Mouse (Mus musculus): Measurements from ENCODE around the gene Ip6k3. TPM values are rescaled to one million over a fixed set of nuclear protein-coding genes. Genes with fewer than 3 reads are reported as not detected.

Gene Ip6k3
- polyA plus RNA-seq, 2 experiments = 0.04 TPM; not detected in 1

- DNase-seq (ENCODE audit: low read depth in 3 of 3, low spot score in 3 of 3) (peak; percentile 88 to 91 (median 89)), ATAC-seq (ENCODE audit: insufficient read depth) (peak; percentile 92)
- no peaks in the 10 kb centered on the region for H3K27me3 ChIP-seq (ENCODE audit: control insufficient read depth, insufficient read depth, low read length)
- H3K4me2 ChIP-seq (ENCODE audit: low read depth) = peak within 1 kb of the TSS; percentile 92
- H3K36me3 ChIP-seq (replicated peaks; ENCODE audit: control insufficient read depth, insufficient read depth, low read depth) = no peaks in the 10 kb centered on the region; the same call in 1 of the 2 replicates
- H3K4me1 ChIP-seq (replicated peaks; ENCODE audit: control insufficient read depth in 2 of 2, insufficient read depth in 2 of 2, low read length in 1 of 2) = peaks cover 2 to 10% of the 10 kb centered on the region in 2 experiments
- peak within 1 kb of the TSS; percentile 70 for H3K27ac ChIP-seq
- peak within 1 kb of the TSS; percentile 85 for H3K4me3 ChIP-seq (ENCODE audit: insufficient read depth in 1 of 2, low read depth in 2 of 2, low read length in 2 of 2)
- WGBS (ENCODE audit: insufficient replicate concordance) = 3% methylated on average over 87 of the region's 97 CpGs
- H3K9ac ChIP-seq (replicated peaks) = peak within 1 kb of the TSS; percentile 93
- H3K9me3 ChIP-seq (ENCODE audit: control insufficient read depth, low read length) = no peaks in the 10 kb centered on the region
- no peak; the same call in 1 of the 2 replicates for TF ChIP-seq EP300 (IDR thresholded peaks at IDR 0.05; ENCODE audit: low read depth)
- TF ChIP-seq CTCF (IDR thresholded peaks at IDR 0.05; ENCODE audit: low read depth) = no peak
Measured at GRCm38 (mm10) chr17:27204075-27204909, 36.7 kb upstream of the Ip6k3 start, which contains the start of gene Lemd2. TSS of gene Lemd2 (minus strand) at chr17:27204469.

- peak in 1 of 3 experiments; percentile 20 for DNase-seq (ENCODE audit: low read depth in 3 of 3, low spot score in 3 of 3)
- peak overlapping the region; percentile 70 for H3K27ac ChIP-seq
- ATAC-seq (ENCODE audit: insufficient read depth) = peak; percentile 65
- H3K9ac ChIP-seq (replicated peaks) = peak overlapping the region; percentile 93
- under 1% methylated on average over 74 of the region's 74 CpGs for WGBS (ENCODE audit: insufficient replicate concordance)
- no peak for TF ChIP-seq CTCF (IDR thresholded peaks at IDR 0.05; ENCODE audit: low read depth)
- TF ChIP-seq EP300 (IDR thresholded peaks at IDR 0.05; ENCODE audit: low read depth) = no peak
- H3K9me3 ChIP-seq (ENCODE audit: control insufficient read depth, low read length) = no peaks in the 10 kb centered on the region
- peak overlapping the region; percentile 85 for H3K4me3 ChIP-seq (ENCODE audit: insufficient read depth in 1 of 2, low read depth in 2 of 2, low read length in 2 of 2)
- peaks cover 2 to 10% of the 10 kb centered on the region in 2 experiments for H3K4me1 ChIP-seq (replicated peaks; ENCODE audit: control insufficient read depth in 2 of 2, insufficient read depth in 2 of 2, low read length in 1 of 2)
- peaks cover 3% of the 10 kb centered on the region; the same call in 1 of the 2 replicates for H3K36me3 ChIP-seq (replicated peaks; ENCODE audit: control insufficient read depth, insufficient read depth, low read depth)
- peak overlapping the region; percentile 92 for H3K4me2 ChIP-seq (ENCODE audit: low read depth)
- no peaks in the 10 kb centered on the region for H3K27me3 ChIP-seq (ENCODE audit: control insufficient read depth, insufficient read depth, low read length)
Measured at GRCm38 (mm10) chr17:27203358-27204074, 35.9 kb upstream of the Ip6k3 start.

- no peaks in the 10 kb centered on the region for H3K27me3 ChIP-seq (ENCODE audit: control insufficient read depth, insufficient read depth, low read length)
- H3K4me2 ChIP-seq (ENCODE audit: low read depth) = peak overlapping the region; percentile 92
- H3K27ac ChIP-seq = no peak overlapping the region
- WGBS (ENCODE audit: insufficient replicate concordance) = 40% methylated on average over 14 of the region's 14 CpGs
- TF ChIP-seq CTCF (IDR thresholded peaks at IDR 0.05; ENCODE audit: low read depth) = no peak
- TF ChIP-seq EP300 (IDR thresholded peaks at IDR 0.05; ENCODE audit: low read depth) = no peak
- H3K4me1 ChIP-seq (replicated peaks; ENCODE audit: control insufficient read depth in 2 of 2, insufficient read depth in 2 of 2, low read length in 1 of 2) = peaks cover 2 to 10% of the 10 kb centered on the region in 2 experiments
- no peaks in the 10 kb centered on the region for H3K9me3 ChIP-seq (ENCODE audit: control insufficient read depth, low read length)
- DNase-seq (ENCODE audit: low read depth in 3 of 3, low spot score in 3 of 3) (no peak), ATAC-seq (ENCODE audit: insufficient read depth) (no peak)
- H3K4me3 ChIP-seq (ENCODE audit: insufficient read depth in 1 of 2, low read depth in 2 of 2, low read length in 2 of 2) = peak overlapping the region; percentile 85
- H3K9ac ChIP-seq (replicated peaks) = peak overlapping the region; percentile 93
- H3K36me3 ChIP-seq (replicated peaks; ENCODE audit: control insufficient read depth, insufficient read depth, low read depth) = peaks cover 8% of the 10 kb centered on the region; the same call in 1 of the 2 replicates
Measured at GRCm38 (mm10) chr17:27202919-27203357, 35.3 kb upstream of the Ip6k3 start.

GRCm38 (mm10) chr17:27201981-27202380 is 34.4 kb upstream of the Ip6k3 start:
- peaks cover 2 to 10% of the 10 kb centered on the region in 2 experiments for H3K4me1 ChIP-seq (replicated peaks; ENCODE audit: control insufficient read depth in 2 of 2, insufficient read depth in 2 of 2, low read length in 1 of 2)

More at GRCm38 (mm10) chr17:27201981-27202380, 34.4 kb upstream of the Ip6k3 start:
- Histone ChIP-seq H3K27me3 (ENCODE audit: control insufficient read depth, insufficient read depth, low read length) (no peaks in the 10 kb centered on the region), H3K9me3 (ENCODE audit: control insufficient read depth, low read length) (no peaks in the 10 kb centered on the region), H3K36me3 (replicated peaks; ENCODE audit: control insufficient read depth, insufficient read depth, low read depth) (peaks cover 11% of the 10 kb centered on the region; the same call in 1 of the 2 replicates), H3K4me3 (ENCODE audit: insufficient read depth in 1 of 2, low read depth in 2 of 2, low read length in 2 of 2) (no peak overlapping the region), H3K9ac (replicated peaks) (no peak overlapping the region), H3K27ac (no peak overlapping the region), H3K4me2 (ENCODE audit: low read depth) (no peak overlapping the region)
- TF ChIP-seq EP300 (IDR thresholded peaks at IDR 0.05; ENCODE audit: low read depth) (no peak), CTCF (IDR thresholded peaks at IDR 0.05; ENCODE audit: low read depth) (peak; percentile 71)
- no peak for ATAC-seq (ENCODE audit: insufficient read depth)
- DNase-seq (ENCODE audit: low read depth in 3 of 3, low spot score in 3 of 3) = peak in 1 of 3 experiments; percentile 35
- 81% methylated on average over 2 of the region's 2 CpGs for WGBS (ENCODE audit: insufficient replicate concordance)

Data from liver, embryonic 14.5 days (tissue).